Mouse (Mus musculus) heart, postnatal 0 days (tissue): ENCODE data around the gene Hist1h1a. TPM values are rescaled to one million over a fixed set of nuclear protein-coding genes. Genes with fewer than 3 reads are reported as not detected.
"Not testable (repeated sequence)": the region's sequence is repeated elsewhere in the genome, so short reads cannot be mapped to it uniquely, and the experiment has no call there.

Experiments
- ATAC-seq: fragments of 200-750 bp; cut with Nextera tagmentation; 2 replicates; pipeline ENCODE4 v1.8.0; 2017; ENCODE audit warnings: low read depth, moderate number of reproducible peaks, moderate library complexity; ENCODE audit not compliant: insufficient read depth
- DNase-seq: peaks from one replicate; pipeline ENCODE4 v3.0.0-alpha.2; 2016; ENCODE audit warnings: low spot score
- H3K27ac ChIP-seq: fragments of 300-500 bp; sonication (generic); 2 replicates; pipeline ENCODE4 v1.5.1; 2014; ENCODE audit warnings: low read depth, mild to moderate bottlenecking
- H3K27me3 ChIP-seq: fragments of 300-500 bp; sonication (generic); 2 replicates; pipeline ENCODE4 v1.6.1; 2014; ENCODE audit warnings: low read length, mixed read lengths; ENCODE audit not compliant: control insufficient read depth, insufficient read depth
- H3K36me3 ChIP-seq: fragments of 300-500 bp; sonication (generic); replicated peaks from 2 replicates; pipeline ENCODE4 v1.6.1; 2014; ENCODE audit warnings: low read length, mixed read lengths; ENCODE audit not compliant: control insufficient read depth, insufficient read depth
- H3K4me1 ChIP-seq: fragments of 300-500 bp; sonication (generic); 2 replicates; pipeline ENCODE4 v1.6.1; 2014; ENCODE audit warnings: antibody characterized with exemption; ENCODE audit not compliant: control insufficient read depth, insufficient read depth
- H3K4me2 ChIP-seq: fragments of 300-500 bp; sonication (generic); 2 replicates; pipeline ENCODE4 v1.6.1; 2014; ENCODE audit warnings: low read depth, mild to moderate bottlenecking, low read length, moderate library complexity
- H3K4me3 ChIP-seq: fragments of 300-500 bp; sonication (generic); 2 replicates; pipeline ENCODE4 v1.5.1; 2014; ENCODE audit warnings: low read depth, low read length
- H3K9ac ChIP-seq: fragments of 300-500 bp; sonication (generic); replicated peaks from 2 replicates; pipeline ENCODE4 v1.6.1; 2014; ENCODE audit warnings: low read depth, low read length, mixed read lengths
- H3K9me3 ChIP-seq: fragments of 300-500 bp; sonication (generic); replicated peaks from 2 replicates; pipeline ENCODE4 v1.6.1; 2016; ENCODE audit warnings: low read length; ENCODE audit not compliant: control insufficient read depth
- CTCF ChIP-seq: IDR thresholded peaks from 2 replicates; pipeline ENCODE4 v1.5.1; 2016; ENCODE audit warnings: antibody characterized with exemption, control low read depth, low read depth
- EP300 ChIP-seq: IDR thresholded peaks from 2 replicates; pipeline ENCODE4 v1.6.1; 2016; ENCODE audit warnings: antibody characterized with exemption, low read depth
- WGBS: fragments of 180-500 bp; shearing (Covaris S2); extraction: QIAGEN DNeasy Blood & Tissue Kit; methylation state at CpG from one replicate; pipeline ENCODE4 v1.1.7; 2014; 5-methylcytosine and 5-hydroxymethylcytosine counted together
- polyA plus RNA-seq: library from polyadenylated mRNA; unstranded; fragments of >200 nt; fragmentation: Nextera tagmentation; extraction: Ambion mirVana; gene quantifications from 2 replicates; pipeline ENCODE4 v1.2.1, GENCODE M21; 2015
- total RNA-seq: library from RNA; depleted of rRNA; stranded (reverse); fragments of >200 nt; gene quantifications from 2 replicates; pipeline ENCODE4 v1.2.3, GENCODE M21; 2014; ENCODE audit warnings: low replicate concordance

Hist1h1a gene
- total and polyA plus RNA-seq, 2 experiments from 2014 or later = 0.81 to 272 TPM

DNA sequence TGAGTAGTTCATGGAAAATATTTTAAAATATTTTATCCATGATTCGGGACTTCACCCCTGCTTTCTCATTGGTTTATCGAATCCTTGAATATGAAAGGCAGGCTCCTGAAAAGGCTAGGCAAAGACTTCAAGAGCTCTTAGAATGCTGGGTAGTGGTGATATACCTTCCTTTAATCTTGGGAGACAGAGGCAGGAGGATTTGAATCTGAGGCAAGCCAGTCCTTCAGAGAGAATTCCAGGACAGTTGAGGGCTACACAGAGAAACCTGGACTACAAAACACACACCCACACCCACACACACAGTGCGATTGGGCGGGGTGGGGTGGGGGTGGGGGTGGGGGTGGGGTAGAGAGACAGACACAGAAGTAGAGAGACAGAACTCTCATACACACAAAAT is 15.6 kb upstream of the Hist1h1a start:
- TF ChIP-seq EP300 (no peak), CTCF (no peak)
- Histone ChIP-seq H3K4me3 (no peak overlapping the region), H3K4me2 (peak overlapping the region; percentile 60; the same call in 1 of the 2 replicates), H3K9ac (no peak overlapping the region), H3K4me1 (peaks cover 11% of the 10 kb centered on the region; the same call in 1 of the 2 replicates), H3K27me3 (no peaks in the 10 kb centered on the region), H3K9me3 (no peaks in the 10 kb centered on the region), H3K27ac (peak overlapping the region; percentile 12; the same call in 1 of the 2 replicates), H3K36me3 (no peaks in the 10 kb centered on the region)
- ATAC-seq (no peak), DNase-seq (no peak)
- 20% methylated on average over 4 of the region's 4 CpGs for WGBS

DNA sequence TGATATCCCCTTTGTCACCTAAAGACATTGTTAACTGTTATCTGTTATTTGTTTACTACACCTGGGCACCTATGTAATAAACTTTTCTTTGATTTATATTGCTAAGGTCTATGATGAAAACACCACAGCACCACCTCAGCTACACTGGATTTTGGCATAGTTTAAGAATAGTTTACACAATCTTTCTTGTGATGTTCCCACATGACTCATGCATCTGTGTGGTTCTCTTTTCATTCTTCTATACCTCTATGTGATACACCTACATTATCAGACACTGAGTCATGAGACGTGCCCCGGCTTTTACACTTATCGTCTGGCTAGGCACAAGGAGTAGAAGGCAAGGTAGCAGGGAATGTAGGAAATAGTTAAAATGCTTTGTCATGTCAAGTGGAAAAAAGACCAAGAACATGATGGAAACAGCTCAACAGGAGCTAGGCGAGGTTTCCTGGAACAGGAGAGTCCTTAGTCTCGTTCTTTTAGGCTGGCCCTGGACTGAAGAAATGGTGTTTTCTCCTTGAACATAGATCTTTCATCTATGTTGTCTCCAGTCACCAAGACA is 13.8 kb upstream of the Hist1h1a start:
- no peak overlapping the region for H3K27ac ChIP-seq
- 91% methylated on average over 5 of the region's 5 CpGs for WGBS
- TF ChIP-seq EP300 (no peak), CTCF (no peak)
- no peaks in the 10 kb centered on the region for H3K9me3 ChIP-seq
- no peaks in the 10 kb centered on the region for H3K36me3 ChIP-seq
- peaks cover 11% of the 10 kb centered on the region; the same call in 1 of the 2 replicates for H3K4me1 ChIP-seq
- DNase-seq = no peak
- ATAC-seq = no peak
- H3K27me3 ChIP-seq = no peaks in the 10 kb centered on the region
- H3K9ac ChIP-seq = no peak overlapping the region
- no peak overlapping the region for H3K4me2 ChIP-seq
- no peak overlapping the region for H3K4me3 ChIP-seq

DNA sequence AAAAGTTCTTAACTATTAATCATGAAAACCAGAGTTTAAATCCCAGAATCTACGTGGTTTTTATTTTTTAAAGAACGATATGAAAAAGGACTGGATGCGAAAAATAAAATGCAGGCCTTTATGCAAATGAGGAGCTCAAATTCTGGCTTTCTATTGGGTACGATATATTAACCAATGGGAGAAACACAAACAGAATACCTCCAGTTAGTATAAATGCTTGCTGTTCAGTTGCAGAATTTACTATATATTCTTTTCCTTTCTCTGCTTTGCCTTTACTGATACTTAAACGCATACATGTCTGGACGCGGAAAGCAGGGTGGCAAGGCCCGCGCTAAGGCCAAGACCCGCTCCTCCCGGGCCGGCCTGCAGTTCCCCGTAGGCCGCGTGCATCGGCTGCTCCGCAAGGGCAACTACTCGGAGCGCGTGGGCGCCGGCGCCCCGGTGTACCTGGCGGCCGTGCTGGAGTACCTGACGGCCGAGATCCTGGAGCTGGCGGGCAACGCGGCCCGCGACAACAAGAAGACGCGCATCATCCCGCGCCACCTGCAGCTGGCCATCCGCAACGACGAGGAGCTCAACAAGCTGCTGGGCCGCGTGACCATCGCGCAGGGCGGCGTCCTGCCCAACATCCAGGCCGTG is 12.5 kb upstream of the Hist1h1a start, which contains the start of gene Hist1h2ab:
TSS of gene Hist1h2ab (plus strand) at position 288 of the 639 bp plus-strand sequence.
- H3K27me3 ChIP-seq, H3K36me3 ChIP-seq, H3K4me1 ChIP-seq, H3K9me3 ChIP-seq: not testable (repeated sequence)
- ATAC-seq (peak; percentile 42), DNase-seq (peak; percentile 88)
- WGBS = 1% methylated on average over 27 of the region's 47 CpGs
- H3K9ac ChIP-seq = peak within 1 kb of the TSS; percentile 54
- H3K4me3 ChIP-seq = peak within 1 kb of the TSS; percentile 46
- H3K4me2 ChIP-seq = peak within 1 kb of the TSS; percentile 70
- peak within 1 kb of the TSS; percentile 95 for H3K27ac ChIP-seq

DNA sequence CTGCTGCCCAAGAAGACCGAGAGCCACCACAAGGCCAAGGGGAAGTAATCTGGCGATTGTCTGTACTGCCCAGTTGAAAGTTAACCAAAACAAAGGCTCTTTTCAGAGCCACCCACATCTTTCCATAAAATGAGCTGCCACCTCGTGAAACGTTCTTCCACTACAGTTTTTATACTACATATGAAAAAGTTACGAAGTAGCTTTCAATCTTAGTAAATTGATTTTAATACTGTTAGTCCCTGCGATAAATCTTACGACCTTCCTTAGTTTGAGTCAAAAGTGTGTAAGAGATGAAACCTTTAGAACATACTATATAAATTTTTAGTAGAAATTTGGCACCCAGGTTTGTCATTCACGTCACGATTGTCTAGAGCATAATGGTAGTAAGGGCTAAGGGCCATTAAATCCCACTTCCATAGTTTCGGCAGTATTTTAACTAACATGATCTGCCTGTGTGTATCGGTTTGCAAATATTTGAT is 11.9 kb upstream of the Hist1h1a start:
- Histone ChIP-seq H3K27me3 (no peaks in the 10 kb centered on the region), H3K4me3 (peak overlapping the region; percentile 46), H3K27ac (peak overlapping the region; percentile 95), H3K36me3 (no peaks in the 10 kb centered on the region), H3K9me3 (no peaks in the 10 kb centered on the region), H3K4me1 (peaks cover 7% of the 10 kb centered on the region; the same call in 1 of the 2 replicates), H3K4me2 (peak overlapping the region; percentile 70), H3K9ac (peak overlapping the region; percentile 54)
- 4% methylated on average over 11 of the region's 11 CpGs for WGBS
- no peak for DNase-seq
- no peak for TF ChIP-seq EP300
- TF ChIP-seq CTCF = no peak
- ATAC-seq = no peak

DNA sequence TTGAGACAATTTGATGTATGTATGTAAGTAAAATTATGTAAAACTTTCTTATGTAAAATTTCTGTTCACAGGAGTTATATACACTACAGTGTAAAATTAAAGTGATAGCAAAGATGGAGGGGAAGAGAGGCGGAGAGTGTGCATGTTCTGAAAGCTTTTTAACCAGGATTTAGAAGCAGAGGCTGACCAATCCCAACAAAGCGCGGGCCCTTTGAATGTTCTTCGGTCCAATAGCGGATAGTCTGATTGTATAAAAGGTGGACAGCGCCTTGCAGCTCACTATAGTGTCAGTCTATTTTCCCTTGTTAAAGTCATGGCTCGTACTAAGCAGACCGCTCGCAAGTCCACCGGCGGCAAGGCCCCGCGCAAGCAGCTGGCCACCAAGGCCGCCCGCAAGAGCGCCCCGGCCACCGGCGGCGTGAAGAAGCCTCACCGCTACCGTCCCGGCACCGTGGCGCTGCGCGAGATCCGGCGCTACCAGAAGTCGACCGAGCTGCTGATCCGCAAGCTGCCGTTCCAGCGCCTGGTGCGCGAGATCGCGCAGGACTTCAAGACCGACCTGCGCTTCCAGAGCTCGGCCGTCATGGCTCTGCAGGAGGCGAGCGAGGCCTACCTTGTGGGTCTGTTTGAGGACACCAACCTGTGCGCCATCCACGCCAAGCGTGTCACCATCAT is 11.3 kb upstream of the Hist1h1a start, which contains the start of gene Hist1h3b:
TSS of gene Hist1h3b (plus strand) at position 201 of the 675 bp plus-strand sequence.
- not testable (repeated sequence) for H3K36me3 ChIP-seq, H3K4me1 ChIP-seq, H3K9me3 ChIP-seq, H3K27me3 ChIP-seq
- H3K9ac ChIP-seq = peak within 1 kb of the TSS; percentile 54
- under 1% methylated on average over 16 of the region's 47 CpGs for WGBS
- peak within 1 kb of the TSS; percentile 46 for H3K4me3 ChIP-seq
- ATAC-seq = peak; percentile 84
- peak within 1 kb of the TSS; percentile 70 for H3K4me2 ChIP-seq
- peak; percentile 92 for DNase-seq
- H3K27ac ChIP-seq = peak within 1 kb of the TSS; percentile 95
